Mouse (Mus musculus) megakaryocyte, embryonic 14.5 days (primary cell): ENCODE data around the gene Polk. TPM values are rescaled to one million over a fixed set of nuclear protein-coding genes. Genes with fewer than 3 reads are reported as not detected.

Source experiments
- H3K27me3 ChIP-seq: replicated peaks from 2 replicates; pipeline ENCODE3; 2012; ENCODE audit warnings: inconsistent platforms
- H3K36me3 ChIP-seq: replicated peaks from 2 replicates; pipeline ENCODE3; 2012; ENCODE audit warnings: low read length, inconsistent platforms, mixed read lengths
- H3K4me1 ChIP-seq: 2 replicates; pipeline ENCODE4 v1.6.1; 2012; ENCODE audit warnings: inconsistent platforms
- H3K4me3 ChIP-seq: replicated peaks from 2 replicates; pipeline ENCODE3; 2012; ENCODE audit warnings: moderate library complexity, mild to moderate bottlenecking, inconsistent platforms
- H3K9me3 ChIP-seq: 2 replicates; pipeline ENCODE4 v1.6.1; 2012; ENCODE audit warnings: inconsistent platforms
- FLI1 ChIP-seq: IDR thresholded peaks from 2 replicates; pipeline ENCODE4 v1.6.1; 2012; ENCODE audit warnings: low read length, inconsistent platforms, mixed read lengths
- GATA1 ChIP-seq: IDR thresholded peaks from 3 replicates; pipeline ENCODE4 v1.6.1; 2012; ENCODE audit warnings: mixed read lengths, low read length, inconsistent platforms, borderline replicate concordance
- polyA plus RNA-seq: library from polyadenylated mRNA; stranded (reverse); fragments of >175 nt; gene quantifications from 2 replicates; pipeline ENCODE4 v1.2.3, GENCODE M21; 2012; ENCODE audit warnings: low replicate concordance; ENCODE audit not compliant: insufficient read depth

Gene Polk
- polyA plus RNA-seq, 1 experiment = 0.57 TPM

DNA sequence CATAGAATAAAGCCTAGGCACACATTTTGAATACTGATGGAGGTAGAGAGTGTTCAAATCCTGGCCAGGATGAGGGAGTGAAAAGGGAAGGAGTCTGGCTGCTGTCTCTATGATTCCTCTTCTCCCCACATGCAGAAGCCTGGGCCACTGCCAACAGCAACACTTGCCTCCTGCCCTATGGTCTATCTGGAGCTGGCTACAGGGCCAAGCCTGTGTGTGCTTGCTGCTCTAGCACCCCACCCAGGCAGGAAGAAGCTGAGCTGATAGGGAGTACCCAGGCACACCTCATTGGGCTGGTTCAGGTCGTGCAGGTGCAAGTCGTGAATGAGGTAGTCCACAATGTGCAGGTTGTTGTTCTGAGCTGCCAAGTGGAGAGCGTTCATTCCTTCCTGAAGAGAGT lies 88.1 kb downstream of the Polk start:
- no peak overlapping the region for H3K4me3 ChIP-seq
- H3K4me1 ChIP-seq = no peaks in the 10 kb centered on the region
- peaks cover 10% of the 10 kb centered on the region for H3K27me3 ChIP-seq
- H3K36me3 ChIP-seq = no peaks in the 10 kb centered on the region
- no peaks in the 10 kb centered on the region for H3K9me3 ChIP-seq
- TF ChIP-seq FLI1 (no peak), GATA1 (no peak)

DNA sequence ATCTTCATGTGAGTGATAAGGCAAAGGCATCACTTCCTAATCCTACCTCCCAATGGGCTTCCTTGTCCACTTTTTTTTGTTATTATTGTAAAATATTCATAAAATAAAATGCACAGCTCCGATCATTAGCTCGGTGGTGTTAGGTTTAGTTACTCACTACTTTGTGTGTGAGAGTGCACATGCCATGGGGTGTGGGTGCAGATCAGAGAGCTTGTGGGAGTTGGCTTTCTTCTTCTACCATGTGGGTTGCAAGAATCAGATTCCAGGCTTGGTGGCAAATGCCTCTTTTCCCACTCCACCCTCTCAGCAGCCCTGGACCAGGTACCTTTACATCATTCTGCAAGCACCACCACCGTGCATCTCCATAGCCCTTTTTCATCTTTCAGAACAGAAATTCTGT lies 89.8 kb downstream of the Polk start:
- Histone ChIP-seq H3K4me3 (no peak overlapping the region), H3K4me1 (no peaks in the 10 kb centered on the region), H3K9me3 (no peaks in the 10 kb centered on the region), H3K27me3 (peaks cover 10% of the 10 kb centered on the region), H3K36me3 (no peaks in the 10 kb centered on the region)
- TF ChIP-seq FLI1 = no peak
- no peak for TF ChIP-seq GATA1

DNA sequence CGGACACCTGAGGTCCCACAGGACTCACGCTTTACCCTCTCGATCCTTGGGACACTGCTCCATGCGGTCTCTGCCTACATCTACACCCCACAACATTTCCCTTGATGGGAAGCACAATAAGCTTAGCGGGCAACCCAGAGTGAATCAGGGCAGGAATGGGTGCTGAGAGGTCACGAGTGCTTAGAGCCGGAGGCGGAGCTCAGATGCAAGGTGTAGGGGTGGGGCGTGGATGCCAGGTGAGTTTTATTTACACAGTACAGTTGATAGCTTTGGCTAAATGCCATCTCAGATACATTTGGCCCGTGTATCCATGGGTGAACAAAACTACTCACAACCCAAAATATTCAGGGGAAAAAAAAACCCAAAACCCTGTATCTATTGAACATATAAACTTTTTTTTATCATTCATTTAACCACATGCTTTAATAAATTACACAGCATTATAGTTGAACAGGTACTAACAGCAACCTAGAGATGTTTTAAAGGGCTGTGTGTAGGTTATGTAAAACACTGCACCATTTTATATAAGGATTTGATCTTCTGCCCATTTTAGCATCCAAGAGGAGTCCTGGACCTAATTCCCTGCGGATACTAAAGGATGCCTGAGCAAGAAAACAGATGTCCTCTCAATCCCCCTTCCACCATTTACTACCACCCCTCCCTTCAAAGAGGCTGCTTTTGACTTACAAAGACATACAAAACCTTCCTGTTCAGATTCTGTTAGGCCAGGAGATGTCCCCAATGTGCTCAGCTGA lies 90.8 kb downstream of the Polk start:
- Histone ChIP-seq H3K27me3 (peaks cover 8% of the 10 kb centered on the region), H3K9me3 (no peaks in the 10 kb centered on the region), H3K36me3 (no peaks in the 10 kb centered on the region), H3K4me3 (no peak overlapping the region), H3K4me1 (no peaks in the 10 kb centered on the region)
- TF ChIP-seq FLI1 (no peak), GATA1 (no peak)

DNA sequence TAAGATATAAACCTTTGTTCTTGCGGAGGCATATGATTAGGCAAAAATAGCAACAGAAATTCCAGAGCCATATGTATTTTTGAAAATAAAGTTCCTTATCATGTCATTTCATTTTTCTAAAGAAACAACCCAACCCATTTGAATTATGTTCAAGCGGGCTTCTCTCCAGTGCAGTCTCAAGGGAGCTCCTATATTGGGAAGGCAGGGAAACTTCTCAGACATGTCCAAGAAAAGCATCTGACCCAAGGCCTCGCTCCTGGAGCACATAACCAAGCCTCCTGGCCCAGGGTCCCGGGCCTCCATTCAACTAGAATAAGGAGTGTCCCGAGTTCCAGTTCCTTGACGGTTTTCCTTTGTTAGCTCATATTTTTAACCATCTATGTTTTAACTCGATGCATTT lies 91.5 kb downstream of the Polk start:
- TF ChIP-seq GATA1 (no peak), FLI1 (no peak)
- H3K27me3 ChIP-seq = peaks cover 10% of the 10 kb centered on the region

DNA sequence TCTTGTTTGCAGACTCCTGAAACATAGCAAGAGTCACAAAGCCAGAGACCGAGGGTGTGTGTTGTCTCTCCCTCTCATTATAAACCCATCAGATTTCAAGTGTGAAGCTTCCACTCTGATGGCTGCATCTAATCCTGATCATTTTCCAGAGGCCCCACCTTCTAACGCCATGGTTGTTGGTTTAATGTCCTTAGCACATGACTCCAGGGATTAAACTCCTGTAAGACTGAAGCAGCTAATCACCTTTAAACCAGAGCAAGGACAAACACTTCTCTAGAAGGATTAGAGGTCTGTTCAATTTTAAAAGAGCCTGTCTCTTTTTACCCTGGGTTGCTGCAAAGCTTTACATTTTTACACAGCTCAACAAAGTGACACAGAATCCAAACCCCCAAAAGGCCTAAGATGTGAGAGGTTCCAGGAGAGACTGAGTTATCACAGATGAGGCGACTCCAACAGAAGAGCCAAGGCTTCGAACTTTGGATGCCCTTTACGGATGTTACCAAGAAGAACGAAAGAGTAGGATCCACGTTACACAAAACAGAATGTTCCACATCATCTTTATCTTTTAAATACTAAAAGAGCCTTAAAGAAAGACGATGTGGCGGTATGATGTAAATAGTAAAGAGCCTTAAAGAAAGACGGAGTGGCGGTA lies 92.0 kb downstream of the Polk start:
- Histone ChIP-seq H3K4me1 (no peaks in the 10 kb centered on the region), H3K4me3 (no peak overlapping the region), H3K27me3 (peaks cover 10% of the 10 kb centered on the region), H3K36me3 (no peaks in the 10 kb centered on the region), H3K9me3 (no peaks in the 10 kb centered on the region)
- no peak for TF ChIP-seq GATA1
- no peak for TF ChIP-seq FLI1

More for the DNA sequence above, 91.5 kb downstream of the Polk start:
- Histone ChIP-seq H3K4me3 (no peak overlapping the region), H3K36me3 (no peaks in the 10 kb centered on the region), H3K4me1 (no peaks in the 10 kb centered on the region), H3K9me3 (no peaks in the 10 kb centered on the region)

DNA sequence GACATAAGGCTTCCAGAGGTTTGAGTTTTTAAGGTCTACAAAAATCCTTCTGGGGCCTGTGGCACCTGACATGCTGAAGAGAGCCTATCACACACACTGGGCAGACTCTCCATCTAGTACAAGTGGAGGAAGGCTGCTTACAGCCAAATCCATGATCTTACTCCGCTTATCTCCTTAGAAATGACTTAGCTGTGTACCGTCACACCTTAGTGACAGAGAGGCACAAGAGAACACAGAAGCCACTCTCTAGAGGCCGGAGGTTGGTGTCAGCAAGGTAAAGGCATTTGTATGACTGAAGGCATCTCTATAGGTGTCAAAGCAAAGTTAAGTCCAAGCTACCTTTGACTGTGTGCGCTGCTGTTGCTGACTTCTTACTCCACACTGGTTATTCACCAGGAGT lies 101.9 kb downstream of the Polk start:
- H3K36me3 ChIP-seq = no peaks in the 10 kb centered on the region
- peaks cover 7% of the 10 kb centered on the region for H3K9me3 ChIP-seq
- H3K4me1 ChIP-seq = peaks cover 15% of the 10 kb centered on the region
- no peak overlapping the region for H3K4me3 ChIP-seq
- H3K27me3 ChIP-seq = peaks cover 1% of the 10 kb centered on the region
- TF ChIP-seq FLI1 (no peak), GATA1 (no peak)

- no peak overlapping the region for H3K4me3 ChIP-seq
- H3K4me1 ChIP-seq = peaks cover 45% of the 10 kb centered on the region
- no peaks in the 10 kb centered on the region for H3K36me3 ChIP-seq
- no peaks in the 10 kb centered on the region for H3K27me3 ChIP-seq
- peaks cover 7% of the 10 kb centered on the region for H3K9me3 ChIP-seq
- no peak for TF ChIP-seq GATA1
- TF ChIP-seq FLI1 = no peak
Measured at GRCm38 (mm10) chr13:96436921-96437320, 105.5 kb downstream of the Polk start.

- TF ChIP-seq FLI1 (no peak), GATA1 (no peak)
- Histone ChIP-seq H3K27me3 (no peaks in the 10 kb centered on the region), H3K36me3 (no peaks in the 10 kb centered on the region), H3K9me3 (peaks cover 7% of the 10 kb centered on the region), H3K4me3 (no peak overlapping the region), H3K4me1 (peaks cover 50% of the 10 kb centered on the region)
Measured at GRCm38 (mm10) chr13:96435793-96436192, 106.6 kb downstream of the Polk start.

DNA sequence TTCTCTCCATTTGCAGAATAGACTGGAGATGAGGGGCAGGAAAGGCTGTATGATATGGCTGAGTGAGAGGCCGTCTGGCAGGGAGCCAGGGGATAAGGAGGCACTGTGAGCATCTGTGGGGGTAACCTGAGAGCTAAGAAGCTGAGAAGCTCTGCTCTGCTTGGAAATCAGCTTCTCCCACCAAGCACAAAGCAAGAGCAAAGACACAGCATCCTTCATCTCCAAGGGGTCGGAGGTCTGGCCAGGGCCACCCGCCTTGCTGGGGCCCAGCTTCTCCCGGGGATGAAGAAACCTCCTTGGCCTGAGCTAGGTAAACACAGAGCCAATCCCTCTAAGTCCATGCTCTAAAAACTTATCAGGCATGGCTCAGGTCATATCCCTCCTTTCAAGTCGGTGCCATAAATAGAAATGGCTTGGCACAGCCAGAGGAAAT lies 107.5 kb downstream of the Polk start:
- H3K27me3 ChIP-seq = no peaks in the 10 kb centered on the region
- TF ChIP-seq FLI1 (no peak), GATA1 (no peak)
- no peaks in the 10 kb centered on the region for H3K36me3 ChIP-seq
- no peak overlapping the region for H3K4me3 ChIP-seq
- peaks cover 50% of the 10 kb centered on the region for H3K4me1 ChIP-seq
- H3K9me3 ChIP-seq = peaks cover 7% of the 10 kb centered on the region

- TF ChIP-seq GATA1 (no peak), FLI1 (no peak)
- H3K27me3 ChIP-seq = no peaks in the 10 kb centered on the region
- H3K4me1 ChIP-seq = peaks cover 50% of the 10 kb centered on the region
- H3K4me3 ChIP-seq = no peak overlapping the region
- H3K36me3 ChIP-seq = no peaks in the 10 kb centered on the region
- peaks cover 7% of the 10 kb centered on the region for H3K9me3 ChIP-seq
Measured at GRCm38 (mm10) chr13:96433648-96434190, 108.7 kb downstream of the Polk start.
